Comparison of ENCODE assay signal across 32 mouse cellular contexts in genomic region chr13:54783235-54783634, GRCm38 (mm10). TPM values are rescaled to one million over a fixed set of nuclear protein-coding genes. Genes with fewer than 3 reads are reported as not detected.
A peak's percentile ranks its signal among the peaks of the same experiment; 100 is the strongest.
DNase-seq lines count a peak whose midpoint lies in the region; ATAC-seq and TF ChIP-seq lines count a peak whose summit lies in the region.
"Had no signal": no experiment of that assay in that cellular context is flagged by ENCODE, and none has a peak within 500 bp of the region (broad histone marks: within the 10 kb centered on the region; RNA-seq: fewer than 3 reads in every experiment).

No protein-coding gene starts in this region.

- no peaks in the 10 kb centered on the region for H3K36me3 ChIP-seq in midbrain, embryonic 11.5 days (ENCODE audit: control insufficient read depth, insufficient read depth, low read length)
- H3K36me3 ChIP-seq in midbrain, embryonic 10.5 days, result no peaks in the 10 kb centered on the region
- no peaks in the 10 kb centered on the region for H3K36me3 ChIP-seq in ES-E14 (ENCODE audit: control insufficient read depth, insufficient read depth, low read length, poor library complexity, severe bottlenecking)
- H3K36me3 ChIP-seq: embryonic facial prominence, embryonic 13.5 days; embryonic facial prominence, embryonic 15.5 days; forebrain, embryonic 10.5 days; forebrain, embryonic 12.5 days had no signal

- H3K9me3 ChIP-seq in midbrain, embryonic 11.5 days (ENCODE audit: control insufficient read depth, low read length), result no peaks in the 10 kb centered on the region
- no peaks in the 10 kb centered on the region for H3K9me3 ChIP-seq in midbrain, embryonic 10.5 days (replicated peaks)
- H3K9me3 ChIP-seq in ES-E14 (ENCODE audit: control insufficient read depth, insufficient read depth, low read depth, low read length), result no peaks in the 10 kb centered on the region
- H3K9me3 ChIP-seq: embryonic facial prominence, embryonic 13.5 days; embryonic facial prominence, embryonic 15.5 days; forebrain, embryonic 10.5 days; forebrain, embryonic 12.5 days had no signal

- in situ Hi-C loops in ES-E14 (cut with MboI; ENCODE audit: low sequenced_read_pairs in 2 of 2, unreplicated experiment in 2 of 2), result no loop called here

- no peak for ATAC-seq in midbrain, embryonic 11.5 days (ENCODE audit: low FRiP score)
- ATAC-seq: CD4-positive, CD25-positive, alpha-beta regulatory T cell, adult 4 months; forebrain, embryonic 14.5 days; forebrain, embryonic 16.5 days had no signal

- DNase-seq in midbrain, embryonic 11.5 days (ENCODE audit: low spot score, missing footprints), result peak; percentile 19
- DNase-seq in midbrain, embryonic 10.5 days (ENCODE audit: low spot score), result no peak
- DNase-seq in ES-E14 (ENCODE audit: low read depth, low spot score), result peak; percentile 61
- peak; percentile 93 for DNase-seq in ZHBTc4 (ENCODE audit: low read depth, low spot score)
- DNase-seq in gastrocnemius, postnatal 25 days, result no peak
- DNase-seq in heart, adult 8-10 months (ENCODE audit: low spot score), result no peak
- DNase-seq: adrenal gland, adult 2 months; adrenal gland, postnatal 10 days; adrenal gland, postnatal 25 days; B cell, adult 2 months; cerebellum, adult 11 months; cerebellum, adult 18-20 months; cerebellum, adult 8-10 months; cerebellum, adult 9-11 months; cerebellum, postnatal 14 days; cerebellum, postnatal 36 days; embryo, embryonic 11 days had no signal

- no peak overlapping the region for H3K4me3 ChIP-seq in midbrain, embryonic 11.5 days (ENCODE audit: low read depth, low read length)
- no peak overlapping the region for H3K4me3 ChIP-seq in midbrain, embryonic 10.5 days
- H3K4me3 ChIP-seq in ES-E14 (ENCODE audit: insufficient read depth in 1 of 2, low read depth in 1 of 2, low read length in 2 of 2, poor library complexity in 1 of 2, severe bottlenecking in 1 of 2), result no peak overlapping the region
- H3K4me3 ChIP-seq: embryonic facial prominence, embryonic 13.5 days; embryonic facial prominence, embryonic 15.5 days; erythroblast, embryonic 14.5 days; forebrain, embryonic 10.5 days; forebrain, embryonic 12.5 days had no signal

- H3K27me3 ChIP-seq in midbrain, embryonic 11.5 days (ENCODE audit: control insufficient read depth, insufficient read depth, low read length), result no peaks in the 10 kb centered on the region
- peaks cover 8% of the 10 kb centered on the region; the same call in 1 of the 2 replicates for H3K27me3 ChIP-seq in midbrain, embryonic 10.5 days (ENCODE audit: low read depth, poor library complexity, severe bottlenecking)
- H3K27me3 ChIP-seq: embryonic facial prominence, embryonic 13.5 days; embryonic facial prominence, embryonic 15.5 days; forebrain, embryonic 12.5 days had no signal

- WGBS in midbrain, embryonic 11.5 days, result 56% methylated on average over 2 of the region's 2 CpGs
- WGBS in midbrain, embryonic 10.5 days, result 54% methylated on average over 2 of the region's 2 CpGs

- H3K27ac ChIP-seq in midbrain, embryonic 11.5 days (ENCODE audit: low read depth, low read length), result no peak overlapping the region
- no peak overlapping the region for H3K27ac ChIP-seq in midbrain, embryonic 10.5 days (replicated peaks)
- H3K27ac ChIP-seq in ES-E14 (ENCODE audit: insufficient read depth, low read depth, low read length, poor library complexity, severe bottlenecking), result no peak overlapping the region
- H3K27ac ChIP-seq: embryonic facial prominence, embryonic 13.5 days; embryonic facial prominence, embryonic 15.5 days; forebrain, embryonic 10.5 days; forebrain, embryonic 12.5 days had no signal

- H3K4me1 ChIP-seq in midbrain, embryonic 11.5 days (ENCODE audit: control insufficient read depth, insufficient read depth, low read length), result no peaks in the 10 kb centered on the region
- H3K4me1 ChIP-seq in midbrain, embryonic 10.5 days, result no peaks in the 10 kb centered on the region
- peaks cover 0 to 13% of the 10 kb centered on the region in 2 experiments; a peak in 2 of 4 replicates for H3K4me1 ChIP-seq in ES-E14 (ENCODE audit: control insufficient read depth in 2 of 2, insufficient read depth in 2 of 2, low read length in 2 of 2, poor library complexity in 1 of 2)
- H3K4me1 ChIP-seq: embryonic facial prominence, embryonic 13.5 days; forebrain, embryonic 10.5 days; forebrain, embryonic 12.5 days had no signal

- H3K9ac ChIP-seq in midbrain, embryonic 11.5 days (ENCODE audit: low read length), result no peak overlapping the region
- no peak overlapping the region for H3K9ac ChIP-seq in ES-E14 (ENCODE audit: insufficient read depth, low read depth, low read length, poor library complexity, severe bottlenecking)
- H3K9ac ChIP-seq: embryonic facial prominence, embryonic 13.5 days; embryonic facial prominence, embryonic 15.5 days; forebrain, embryonic 12.5 days had no signal

- H3K4me2 ChIP-seq in midbrain, embryonic 11.5 days, result no peak overlapping the region
- H3K4me2 ChIP-seq: embryonic facial prominence, embryonic 13.5 days; embryonic facial prominence, embryonic 15.5 days; forebrain, embryonic 12.5 days had no signal

TF ChIP-seq in ES-E14, 5 proteins besides CTCF, POLR2A, EP300 and RAD21:
- no peak for TF ChIP-seq MAFK (IDR thresholded peaks at IDR 0.05; ENCODE audit: insufficient read depth, low read depth, low read length)
- no peak for TF ChIP-seq HCFC1 (IDR thresholded peaks at IDR 0.05; ENCODE audit: borderline replicate concordance, insufficient read depth, low read length)
- TF ChIP-seq CHD2 (IDR thresholded peaks at IDR 0.05; ENCODE audit: low read depth, low read length), result no peak
- no peak for TF ChIP-seq ZNF384 (IDR thresholded peaks at IDR 0.05; ENCODE audit: low read depth, low read length)
- TF ChIP-seq ZC3H11A (IDR thresholded peaks at IDR 0.05; ENCODE audit: borderline replicate concordance, low read depth, low read length), result no peak

RNA-seq across cellular contexts. Expression of gene Eif4e1b, which starts 0.6 kb away (rescaled TPM):
- not detected in 2 replicates for polyA plus RNA-seq in midbrain, embryonic 11.5 days (2014; fragmentation: Nextera tagmentation; extraction: Ambion mirVana)
- polyA plus RNA-seq in midbrain, embryonic 10.5 days (2016; fragmentation: Nextera tagmentation; extraction: Ambion mirVana), result not detected in 2 replicates
- 0.37 and 0.54 TPM in 2 replicates for total RNA-seq in ES-E14 (2012; rRNA removed)
- not detected for total RNA-seq in gastrocnemius, postnatal 25 days (2021)
- total RNA-seq in heart, adult 8-10 months (2022), result not detected
- total RNA-seq: adrenal gland, adult 2 months; adrenal gland, postnatal 25 days; adrenal gland, postnatal 4 days; CH12.LX; common myeloid progenitor, adult 5-6 weeks; MEL had no signal
- polyA plus RNA-seq: adrenal gland, adult 2 months; brain, embryonic 14.5 days; CD4-positive, CD25-positive, alpha-beta regulatory T cell, adult 4 months; embryonic facial prominence, embryonic 11.5 days; embryonic facial prominence, embryonic 13.5 days; embryonic facial prominence, embryonic 15.5 days; erythroblast, embryonic 14.5 days; forebrain, embryonic 10.5 days; forebrain, embryonic 12.5 days; forebrain, embryonic 14.5 days; forebrain, embryonic 16.5 days; frontal cortex, adult 2 months had no signal

RNA-seq across cellular contexts. Expression of gene Tspan17, which starts 5.9 kb away (rescaled TPM):
- polyA plus RNA-seq in midbrain, embryonic 11.5 days (2014; fragmentation: Nextera tagmentation; extraction: Ambion mirVana), result 13.3 and 15.9 TPM in 2 replicates
- 12.9 and 20.6 TPM in 2 replicates for polyA plus RNA-seq in midbrain, embryonic 10.5 days (2016; fragmentation: Nextera tagmentation; extraction: Ambion mirVana)
- total RNA-seq in ES-E14 (2012; rRNA removed), result 9.8 and 10.4 TPM in 2 replicates
- 10 to 100 TPM; 14.2 to 18.0 TPM for total RNA-seq in gastrocnemius, postnatal 25 days (2021)
- total RNA-seq in heart, adult 8-10 months (2022), result 10 to 100 TPM; 14.0 to 24.3 (median 18.1) TPM
- polyA plus RNA-seq: erythroblast, embryonic 14.5 days had no signal

RNA-seq across cellular contexts. Expression of gene Sncb, which starts 16.8 kb away (rescaled TPM):
- 1.3 TPM in 2 replicates for polyA plus RNA-seq in midbrain, embryonic 11.5 days (2014; fragmentation: Nextera tagmentation; extraction: Ambion mirVana)
- polyA plus RNA-seq in midbrain, embryonic 10.5 days (2016; fragmentation: Nextera tagmentation; extraction: Ambion mirVana), result 1.5 TPM in 2 replicates
- 0.16 TPM in 1 of 2 replicates, not detected in the other for total RNA-seq in ES-E14 (2012; rRNA removed)
- total RNA-seq in gastrocnemius, postnatal 25 days (2021), result not detected
- total RNA-seq in heart, adult 8-10 months (2022), result under 1 TPM in 1 of 4 experiments, not detected in 3; 0.46 TPM
- total RNA-seq: CH12.LX; common myeloid progenitor, adult 5-6 weeks; MEL had no signal
- polyA plus RNA-seq: erythroblast, embryonic 14.5 days had no signal

RNA-seq across cellular contexts. Expression of gene Gprin1, which starts 33.6 kb away (rescaled TPM):
- 9.8 and 10.8 TPM in 2 replicates for polyA plus RNA-seq in midbrain, embryonic 11.5 days (2014; fragmentation: Nextera tagmentation; extraction: Ambion mirVana)
- 0.88 and 1.1 TPM in 2 replicates for polyA plus RNA-seq in midbrain, embryonic 10.5 days (2016; fragmentation: Nextera tagmentation; extraction: Ambion mirVana)
- total RNA-seq in ES-E14 (2012; rRNA removed), result 0.37 and 0.58 TPM in 2 replicates
- total RNA-seq in gastrocnemius, postnatal 25 days (2021), result not detected
- total RNA-seq in heart, adult 8-10 months (2022), result under 1 TPM in 1 of 4 experiments, not detected in 3; 0.16 TPM
- total RNA-seq: CH12.LX; common myeloid progenitor, adult 5-6 weeks; MEL had no signal
- polyA plus RNA-seq: CD4-positive, CD25-positive, alpha-beta regulatory T cell, adult 4 months; erythroblast, embryonic 14.5 days had no signal

Comparison
In these comparisons a context has a peak if more than half of its experiments do, and no peak if none do; other contexts are left out.
1. DNase-seq: peak in midbrain, embryonic 11.5 days (single experiment), ES-E14 (single experiment) and ZHBTc4 (single experiment); none in midbrain, embryonic 10.5 days (single experiment), gastrocnemius, postnatal 25 days (single experiment) and heart, adult 8-10 months (single experiment).